Mouse (Mus musculus): ENCODE results near the gene Gpc4.

Gpc4 gene

DNA sequence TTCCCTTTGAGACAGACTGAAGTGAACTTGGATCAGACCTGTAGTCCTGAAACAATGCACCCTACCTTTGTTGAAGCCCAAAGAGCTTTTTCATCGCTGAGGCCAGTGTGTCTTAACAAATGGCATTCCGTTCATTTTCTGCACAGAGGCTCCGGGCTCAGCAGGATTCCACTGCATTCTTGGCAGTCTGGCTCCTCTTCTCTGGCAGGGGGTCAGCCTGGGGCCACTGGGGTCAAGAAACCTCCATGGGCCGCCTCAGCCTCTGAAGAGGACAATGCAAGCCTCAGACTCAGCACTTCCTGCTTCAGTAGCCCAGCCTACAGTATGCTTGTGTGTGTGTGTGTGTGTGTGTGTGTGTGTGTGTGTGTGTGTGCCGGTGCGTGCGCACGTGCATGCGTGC is 147.4 kb downstream of the Gpc4 start:
- DNase-seq (ENCODE audit: low spot score) = no peak
